Mouse (Mus musculus) telencephalon, adult 2 months (tissue): ENCODE results near the gene Polh.

ENCODE experiments used
- DNase-seq: peaks from one replicate; pipeline ENCODE4 v3.0.0-alpha.2; 2011; ENCODE audit warnings: low read depth, low spot score

Gene Polh

DNA sequence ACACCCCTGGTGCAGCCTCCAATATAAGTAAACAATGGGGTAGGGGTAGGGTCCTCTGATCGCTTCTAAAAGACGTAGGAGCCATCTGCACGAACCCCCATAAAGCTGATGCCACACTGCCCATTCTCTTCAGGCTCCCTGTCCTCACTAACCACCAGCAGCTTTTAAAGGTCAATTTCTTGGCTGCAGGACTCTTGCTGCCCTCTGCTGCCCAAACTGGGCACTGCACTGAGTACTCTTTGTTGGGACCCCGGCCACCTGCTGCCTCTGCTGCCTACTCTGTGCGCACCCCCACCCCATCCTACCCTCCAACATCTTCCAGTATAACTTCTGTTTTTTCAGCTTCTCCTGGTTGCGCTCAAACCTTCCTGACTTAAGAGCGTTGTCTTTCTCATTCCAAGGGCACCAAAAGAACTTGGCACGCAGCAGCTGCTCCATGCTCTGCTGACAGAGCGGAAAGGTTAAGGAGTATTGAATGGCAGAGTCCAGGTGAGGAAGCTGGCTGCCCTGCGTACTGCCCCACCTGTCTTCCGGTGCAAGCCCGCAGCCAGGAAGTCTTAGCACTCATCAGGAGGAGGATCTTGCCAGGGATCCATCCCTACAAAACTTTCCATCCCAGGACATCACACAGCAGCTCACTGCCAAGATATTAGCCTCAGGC lies 70.3 kb downstream of the Polh start:
- DNase-seq = no peak

DNA sequence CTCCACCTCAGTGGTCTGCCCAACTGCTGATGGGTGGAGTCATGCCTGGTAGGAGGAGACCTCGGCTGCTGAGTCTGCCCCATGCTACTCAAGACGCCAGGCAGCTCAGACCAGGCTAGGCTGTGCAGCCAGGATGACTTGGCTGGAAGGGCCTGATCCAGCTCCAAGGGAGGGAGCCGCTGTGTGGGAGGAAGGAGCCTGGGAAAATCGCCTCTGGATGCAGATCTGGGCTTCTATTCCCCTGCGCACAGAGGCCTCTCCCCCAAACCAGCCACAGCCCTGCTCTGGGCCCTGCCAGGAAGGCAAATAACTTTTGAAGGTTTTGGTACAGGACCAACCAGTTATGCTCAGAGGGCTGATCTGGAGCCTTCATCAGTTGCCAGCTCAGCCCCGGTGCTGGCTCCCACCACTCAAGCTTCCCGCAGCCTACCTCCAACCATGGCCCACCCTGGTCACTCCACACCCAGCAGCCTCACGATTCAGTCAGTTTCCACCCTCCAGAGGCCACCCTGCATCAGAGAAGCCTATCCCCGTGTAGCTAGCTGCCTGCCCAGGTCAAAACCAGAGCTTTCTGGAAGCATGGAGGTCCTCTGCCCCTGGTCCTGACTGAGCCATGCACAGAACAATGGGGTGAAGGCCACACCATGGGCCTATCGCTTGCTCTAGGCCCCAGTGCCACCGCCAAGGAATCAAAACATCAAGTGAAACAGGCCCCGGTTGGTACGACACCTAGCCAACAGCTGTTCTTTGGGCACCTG lies 72.5 kb downstream of the Polh start:
- no peak for DNase-seq

DNA sequence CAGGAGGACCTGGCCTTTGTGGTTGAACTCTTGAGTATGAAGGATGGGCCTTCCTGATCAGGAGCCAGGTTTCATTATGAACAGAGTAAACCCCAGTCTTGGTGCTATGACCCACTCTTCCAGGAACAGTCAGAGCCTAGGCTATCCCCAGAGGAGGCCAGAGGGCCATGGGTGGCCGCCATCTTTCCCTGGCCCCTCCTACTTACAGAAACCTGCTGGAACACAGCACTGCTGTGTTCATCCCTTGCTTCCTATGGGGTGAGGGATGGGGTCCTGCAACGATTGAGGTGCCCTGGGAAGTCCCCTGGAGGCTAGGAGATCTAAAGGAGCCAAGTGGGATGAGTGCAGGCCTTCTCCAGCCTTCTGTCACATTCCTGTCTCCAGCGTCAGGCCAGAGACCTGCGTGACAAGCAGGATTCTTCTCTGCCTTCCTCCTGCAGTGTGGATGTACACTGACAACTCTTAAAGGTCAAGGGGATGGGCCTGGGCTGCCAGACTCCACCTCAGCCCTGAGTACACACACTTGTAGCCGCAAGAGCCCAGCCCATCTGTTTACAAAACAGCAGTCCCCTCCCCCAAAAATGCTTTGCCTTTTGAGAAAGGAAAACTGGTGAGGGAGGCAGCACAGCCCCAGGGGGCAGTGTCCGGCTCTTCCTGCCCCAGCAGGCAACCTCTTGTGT lies 74.5 kb downstream of the Polh start:
- no peak for DNase-seq

DNA sequence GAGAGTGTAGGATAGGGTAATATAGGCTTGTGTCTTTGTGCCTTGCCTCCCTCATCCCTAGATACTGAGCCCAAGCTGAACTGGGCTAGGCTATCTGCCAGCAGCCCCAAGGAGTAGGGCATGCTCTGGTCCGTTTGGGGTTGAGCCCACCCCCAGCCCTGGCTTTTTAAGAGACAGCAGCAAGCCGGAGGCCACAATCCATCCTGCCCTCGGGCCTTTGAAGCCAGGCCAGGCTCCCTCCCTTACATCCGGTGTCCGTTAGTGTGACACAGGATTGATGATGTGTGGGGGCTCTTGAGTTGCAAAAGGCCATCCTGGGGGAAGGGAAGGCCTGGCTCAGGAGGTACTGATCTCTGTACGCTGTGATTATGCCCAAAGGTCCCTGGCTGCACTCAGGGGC lies 75.8 kb downstream of the Polh start:
- DNase-seq = no peak

DNA sequence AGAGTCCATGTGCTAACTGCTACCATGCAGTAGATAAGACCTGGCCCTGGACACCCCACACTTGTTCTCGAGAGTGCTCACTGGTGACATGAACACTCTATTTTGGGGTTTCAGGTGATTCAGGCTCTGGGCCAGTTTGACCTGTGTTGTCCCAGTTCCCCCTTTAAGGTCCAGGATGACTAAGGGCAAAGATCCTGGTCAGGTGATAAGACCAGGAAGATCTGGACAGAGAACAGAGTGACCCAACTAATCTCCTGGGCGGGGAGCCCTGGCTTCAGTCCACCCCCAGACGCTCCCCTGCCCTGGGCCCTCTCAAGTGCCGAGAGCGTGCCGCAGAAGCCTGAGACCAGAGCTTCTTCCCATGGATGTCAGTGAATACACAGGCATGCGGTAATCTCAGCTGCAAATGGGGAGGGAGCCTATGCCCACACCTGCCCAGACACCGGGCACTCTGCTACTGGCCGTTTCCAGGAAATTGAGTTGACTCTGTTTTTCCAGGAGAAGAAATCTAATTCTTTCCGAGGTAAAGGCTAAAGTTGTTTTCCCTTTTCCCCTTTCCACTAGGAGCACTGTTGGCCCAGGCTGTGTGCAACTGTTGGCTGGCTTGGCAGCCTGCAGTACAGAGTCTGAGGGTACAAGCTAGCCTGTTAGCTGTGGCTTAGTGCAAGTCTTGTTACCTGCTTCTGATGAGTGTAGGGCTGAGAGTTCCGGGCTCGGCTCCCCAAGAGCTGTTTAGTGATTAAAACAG lies 78.3 kb downstream of the Polh start:
- no peak for DNase-seq

DNA sequence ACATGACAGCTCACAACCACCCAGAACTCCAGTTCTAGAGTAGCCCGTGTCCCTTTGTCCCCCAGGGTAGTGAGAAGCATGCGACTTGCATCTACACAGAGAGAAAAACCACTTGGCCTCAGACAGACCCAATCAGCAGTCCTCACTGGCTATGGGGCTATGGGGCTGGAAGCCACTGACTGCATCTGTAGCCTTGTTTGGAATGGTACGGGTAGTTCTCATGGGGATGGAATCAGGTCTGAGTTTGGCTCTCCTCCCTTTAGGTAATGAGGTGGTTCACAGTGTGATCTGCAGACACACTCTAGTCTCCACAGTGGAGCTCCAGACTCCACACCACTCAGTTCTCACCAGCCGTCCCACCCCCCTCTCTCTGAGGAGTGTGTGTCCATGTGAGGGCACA lies 79.2 kb downstream of the Polh start:
- no peak for DNase-seq

DNA sequence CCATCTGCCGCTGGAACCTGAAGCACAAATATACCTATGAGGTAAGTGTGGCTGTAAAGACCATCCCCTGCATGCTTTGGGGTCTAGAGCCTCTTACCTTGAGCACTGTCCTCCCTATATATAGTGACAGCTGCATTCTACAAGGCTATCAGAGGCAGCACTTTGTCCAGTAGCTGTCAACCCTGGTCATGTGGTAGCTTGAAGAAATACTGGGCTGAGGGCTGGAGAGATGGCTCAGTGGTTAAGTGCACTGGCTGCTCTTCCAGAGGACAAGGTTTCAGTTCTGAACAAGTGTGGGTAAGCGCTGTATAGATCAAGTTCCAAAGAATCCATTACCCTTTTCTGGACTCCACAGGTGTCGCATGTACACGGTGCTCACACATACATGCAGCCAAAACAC lies 79.7 kb downstream of the Polh start:
- DNase-seq = no peak
